Mouse (Mus musculus): Measurements from ENCODE around the gene Mrfap1.

Mrfap1 gene

DNA sequence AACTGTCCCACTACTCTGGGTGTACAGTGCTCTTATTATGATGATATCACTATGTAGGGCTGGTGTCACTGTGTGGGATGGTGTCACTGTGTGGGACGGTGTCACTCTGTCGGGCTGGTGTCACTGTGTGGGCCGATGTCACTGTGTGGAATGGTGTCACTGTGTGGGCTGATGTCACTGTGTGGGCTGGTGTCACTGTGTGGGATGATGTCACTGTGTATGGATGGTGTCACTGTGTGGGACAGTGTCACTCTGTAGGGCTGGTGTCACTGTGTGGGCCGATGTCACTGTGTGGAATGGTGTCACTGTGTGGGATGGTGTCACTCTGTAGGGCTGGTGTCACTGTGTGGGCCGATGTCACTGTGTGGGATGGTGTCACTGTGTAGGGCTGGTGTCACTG lies 10.5 kb downstream of the Mrfap1 start:
- no peak for DNase-seq (ENCODE audit: low read depth, low spot score)

DNA sequence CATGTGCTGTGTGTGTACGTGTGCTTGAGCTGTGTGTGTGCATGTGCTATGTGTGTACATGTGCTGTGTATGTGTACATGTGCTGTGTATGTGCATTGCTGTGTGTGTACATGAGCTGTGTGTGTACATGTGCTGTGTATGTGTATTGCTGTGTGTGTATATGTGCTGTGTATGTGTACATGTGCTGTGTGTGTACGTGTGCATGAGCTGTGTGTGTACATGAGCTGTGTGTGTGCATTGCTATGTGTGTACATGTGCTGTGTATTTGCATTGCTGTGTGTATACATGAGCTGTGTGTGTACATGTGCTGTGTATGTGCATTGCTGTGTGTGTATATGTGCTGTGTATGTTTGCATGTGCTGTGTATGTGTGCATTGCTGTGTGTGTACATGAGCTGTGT lies 17.1 kb downstream of the Mrfap1 start:
- no peak for DNase-seq (ENCODE audit: low read depth, low spot score)

DNA sequence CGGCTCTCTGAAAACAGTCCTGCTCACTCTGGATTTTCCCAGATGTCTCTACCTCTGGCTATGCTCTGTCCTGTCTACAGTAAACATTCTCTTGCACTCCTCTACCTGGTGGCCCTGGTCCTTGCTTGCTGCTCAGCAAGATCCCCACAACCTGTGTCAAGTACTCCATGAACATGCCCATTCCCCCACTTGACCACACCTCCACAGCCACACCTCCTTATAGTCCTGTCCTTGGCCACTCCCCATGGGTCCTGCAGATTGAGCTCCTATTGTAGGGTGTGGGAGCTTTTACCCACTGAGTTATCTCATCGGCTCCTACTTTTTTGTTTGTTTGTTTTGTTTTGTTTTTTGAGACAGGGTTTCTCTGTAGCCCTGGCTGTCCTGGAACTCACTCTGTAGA lies 17.7 kb downstream of the Mrfap1 start:
- DNase-seq (ENCODE audit: low read depth, low spot score) = no peak

DNA sequence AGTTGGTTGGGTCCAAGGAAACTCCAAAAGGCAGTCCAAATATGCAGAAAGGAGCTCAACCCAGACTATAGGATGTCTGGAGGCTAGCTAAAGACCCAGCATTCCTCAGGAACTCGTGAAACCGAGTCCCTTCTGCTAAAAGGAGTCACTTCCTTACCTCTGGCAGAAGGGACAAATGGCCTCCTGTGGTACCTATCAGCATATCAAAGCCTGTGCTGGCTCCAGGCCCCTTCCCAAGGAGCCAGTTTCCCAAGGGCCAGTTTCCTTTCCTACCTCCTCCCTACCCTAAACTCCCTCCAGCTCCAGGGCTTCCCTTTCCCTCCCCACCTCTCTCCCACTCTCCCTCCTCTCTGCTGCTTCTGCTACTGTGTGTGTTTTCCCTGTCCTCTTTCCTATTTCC lies 19.4 kb downstream of the Mrfap1 start:
- no peak for DNase-seq (ENCODE audit: low read depth, low spot score)

DNA sequence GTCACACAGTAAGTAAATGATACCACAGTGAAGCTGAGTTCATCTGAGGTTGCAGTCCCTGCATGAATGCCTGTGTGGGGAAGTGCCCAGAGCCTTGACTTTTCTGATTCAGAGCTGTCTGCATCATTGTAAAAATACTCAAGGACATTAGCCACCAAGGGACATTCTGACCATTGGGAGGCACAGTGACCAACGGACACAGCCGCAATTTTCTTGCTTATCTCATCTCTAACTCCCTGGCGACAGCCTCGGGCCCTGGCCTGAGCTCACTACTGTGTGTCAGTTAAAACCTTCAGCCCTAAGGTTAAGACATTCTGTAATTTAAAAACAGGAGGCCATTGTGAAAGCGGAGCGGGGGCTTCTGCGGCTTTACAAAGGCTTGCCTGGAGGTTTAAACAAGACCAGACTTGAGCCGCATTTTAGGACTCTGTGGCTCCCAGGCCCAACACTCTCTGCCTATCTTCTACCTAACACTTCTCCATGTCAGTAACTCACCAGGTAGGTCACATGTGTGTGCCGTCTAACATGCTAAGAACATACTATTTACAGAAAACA lies 20.5 kb downstream of the Mrfap1 start:
- DNase-seq (ENCODE audit: low read depth, low spot score) = no peak

DNA sequence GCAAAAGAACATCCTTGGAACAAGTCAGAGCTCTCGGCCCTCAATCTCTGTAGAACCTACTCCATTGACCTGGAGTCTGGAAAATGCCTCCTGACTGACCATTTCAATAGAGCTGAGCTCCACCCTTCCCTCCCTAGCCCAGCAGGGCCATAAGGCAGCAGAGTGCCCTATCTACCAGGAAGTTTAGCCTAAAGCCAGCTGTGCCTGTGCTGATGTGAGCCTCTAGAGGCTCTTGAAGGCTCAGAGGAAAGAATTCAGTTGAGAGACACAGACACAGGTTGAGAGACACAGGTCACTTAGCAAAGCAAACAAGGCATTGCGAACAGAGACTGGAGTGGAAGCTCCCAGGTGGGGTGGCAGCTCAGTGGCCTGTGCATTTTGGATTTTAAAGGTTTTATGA lies 21.3 kb downstream of the Mrfap1 start:
- DNase-seq (ENCODE audit: low read depth, low spot score) = no peak

DNA sequence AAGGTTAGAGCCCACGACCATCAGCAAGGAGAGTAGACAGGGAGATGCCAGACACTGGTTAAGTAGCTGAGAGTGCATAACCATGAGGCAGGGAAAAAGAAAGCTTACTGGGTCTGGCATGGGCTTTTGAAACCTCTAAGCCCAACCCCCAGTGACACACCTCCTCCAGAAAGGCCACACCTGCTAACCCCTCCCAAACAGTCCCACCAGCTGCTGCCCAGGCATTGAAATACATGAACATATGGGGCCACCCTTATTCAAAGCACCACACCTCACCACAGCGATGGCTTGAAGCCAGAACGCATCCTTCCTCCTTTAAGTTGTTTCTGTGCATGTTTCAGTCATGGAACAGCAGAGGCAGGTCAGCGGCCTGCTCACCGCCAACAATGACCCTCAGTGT lies 24.0 kb downstream of the Mrfap1 start:
- no peak for DNase-seq (ENCODE audit: low read depth, low spot score)

DNA sequence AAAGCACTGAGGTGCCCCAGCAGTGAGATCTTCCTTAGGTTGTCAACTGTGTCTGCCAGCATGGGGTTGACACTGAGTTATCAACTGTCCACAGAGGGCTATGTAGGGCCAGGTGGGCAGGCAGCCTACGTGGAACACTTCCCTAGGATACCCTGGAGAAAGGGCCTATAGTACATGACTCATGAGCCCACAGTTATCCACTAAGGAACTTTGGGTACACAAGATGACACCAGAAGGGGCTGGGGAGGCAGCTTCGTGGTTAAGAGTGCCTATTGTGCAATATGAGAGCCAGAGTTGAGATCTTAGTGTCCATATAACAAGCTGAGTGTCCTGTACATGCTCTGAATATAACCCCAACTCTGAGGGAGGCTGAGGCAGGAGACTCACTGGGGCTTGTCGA lies 27.0 kb downstream of the Mrfap1 start:
- no peak for DNase-seq (ENCODE audit: low read depth, low spot score)

DNA sequence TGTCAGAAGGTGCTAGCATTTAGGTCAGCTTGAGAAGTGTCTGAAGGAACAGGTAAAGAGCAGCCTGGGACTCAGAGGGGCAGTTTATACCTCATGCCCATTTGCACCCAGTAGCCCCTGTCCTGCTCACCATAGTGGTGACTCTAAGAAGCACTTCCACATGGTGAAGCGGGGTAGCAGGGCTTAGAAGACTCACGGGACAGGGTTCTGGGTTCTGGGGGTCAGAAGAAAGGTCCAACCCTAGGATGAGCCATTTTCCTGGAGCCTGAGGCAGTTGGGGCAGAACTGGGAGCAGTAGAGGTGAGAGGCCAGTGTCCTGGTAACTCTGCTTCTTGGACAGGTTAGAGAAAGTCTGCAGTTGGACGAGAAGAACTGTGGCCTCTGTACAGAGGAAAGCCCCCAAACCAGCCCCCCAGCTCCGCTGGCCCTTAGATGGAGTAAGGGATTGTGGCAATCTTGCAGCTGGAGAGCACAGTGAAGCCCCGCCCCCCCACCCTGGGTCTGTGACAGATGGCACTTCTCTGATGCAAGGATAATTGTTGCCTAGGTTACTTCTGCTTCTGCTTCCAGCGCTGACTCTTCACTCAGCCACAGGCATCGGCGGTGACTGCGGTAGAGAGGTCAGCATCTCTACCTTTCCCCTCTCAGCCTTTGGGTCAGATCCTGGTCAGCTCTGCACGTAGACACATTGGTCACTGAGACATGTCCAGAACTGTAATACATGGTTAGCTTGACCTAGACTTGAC lies 29.4 kb downstream of the Mrfap1 start:
- DNase-seq (ENCODE audit: low read depth, low spot score) = no peak

DNA sequence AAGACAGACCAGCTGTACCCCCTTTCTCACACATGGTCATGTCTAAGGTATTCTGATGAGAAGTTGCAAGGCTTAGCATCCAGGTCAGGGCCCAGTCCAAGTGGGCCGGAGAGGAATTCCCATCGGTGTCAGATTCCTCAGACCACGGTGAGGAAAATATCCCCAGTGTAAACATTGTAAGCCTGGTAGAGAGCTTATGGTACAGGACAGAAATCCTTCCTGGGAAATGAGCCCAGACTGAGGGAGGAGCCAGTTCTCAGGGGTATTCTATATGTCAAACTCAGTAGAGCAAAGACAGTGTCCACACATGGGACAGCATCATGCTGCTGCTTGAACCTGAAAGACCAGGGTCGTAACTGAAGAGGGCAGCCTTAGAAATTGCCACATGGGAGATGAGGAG lies 36.7 kb downstream of the Mrfap1 start:
- DNase-seq (ENCODE audit: low read depth, low spot score) = no peak

DNA sequence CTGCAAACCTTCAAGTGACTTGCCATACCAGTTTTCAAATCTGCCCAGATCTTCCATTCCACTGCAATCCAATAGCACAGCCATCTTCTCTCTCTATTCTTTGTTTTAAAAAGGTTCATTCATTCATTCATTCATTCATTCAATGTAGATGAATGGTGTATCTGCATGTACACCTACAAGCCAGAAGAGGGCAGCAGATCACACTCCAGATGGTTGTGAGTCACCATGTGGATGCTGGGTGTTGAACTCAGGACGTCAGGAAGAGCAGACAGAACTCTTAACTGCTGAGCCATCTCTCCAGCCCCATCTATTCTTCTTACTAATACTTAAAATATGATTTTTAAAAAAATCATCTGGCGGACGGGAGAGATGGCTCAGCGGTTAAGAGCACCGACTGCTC lies 39.5 kb downstream of the Mrfap1 start:
- DNase-seq (ENCODE audit: low read depth, low spot score) = no peak

DNA sequence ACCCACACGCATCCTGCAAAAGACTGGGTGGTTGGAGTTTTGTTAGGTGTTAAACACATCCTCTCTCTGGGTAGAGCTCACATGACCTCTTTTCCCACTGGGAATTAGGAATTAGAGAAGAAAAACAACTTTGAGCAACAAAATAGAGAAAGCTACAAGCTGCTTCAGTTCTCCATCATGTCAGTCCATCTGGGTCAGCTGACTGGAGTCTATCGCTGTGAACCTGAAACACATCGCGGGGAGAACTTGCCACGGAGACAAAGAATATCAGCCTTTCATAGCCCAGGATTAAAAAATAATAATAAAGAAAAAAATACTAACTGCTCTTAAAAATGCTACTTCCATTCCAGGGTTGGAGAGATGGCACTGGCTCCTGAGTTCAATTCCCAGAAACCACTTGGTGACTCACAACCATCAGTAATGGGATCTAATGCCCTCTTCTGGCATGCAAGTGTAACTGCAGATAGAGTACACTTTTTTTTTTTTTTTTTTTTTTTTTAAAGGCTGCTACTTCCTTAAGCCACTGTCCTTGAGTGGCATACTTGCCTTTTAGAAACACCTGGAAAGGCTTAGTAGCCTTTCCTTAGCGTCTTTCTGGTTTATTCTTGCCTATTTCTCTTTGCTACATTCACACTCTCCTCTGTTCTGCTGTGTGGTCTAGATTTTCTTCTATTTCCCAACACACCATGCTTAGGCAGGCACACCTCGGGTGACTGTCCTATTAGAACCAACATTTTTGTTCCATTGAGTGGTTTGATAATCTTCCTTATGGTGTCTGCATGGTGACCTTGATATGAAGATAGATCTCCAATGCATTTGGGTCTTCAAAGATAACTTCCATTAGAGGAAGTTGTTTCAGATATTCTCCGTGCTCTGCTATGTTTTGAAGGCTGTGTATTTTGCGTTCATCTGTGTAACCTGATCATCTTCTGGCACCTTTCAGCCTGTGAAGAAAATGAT lies 46.2 kb downstream of the Mrfap1 start:
- no peak for DNase-seq (ENCODE audit: low read depth, low spot score)

DNA sequence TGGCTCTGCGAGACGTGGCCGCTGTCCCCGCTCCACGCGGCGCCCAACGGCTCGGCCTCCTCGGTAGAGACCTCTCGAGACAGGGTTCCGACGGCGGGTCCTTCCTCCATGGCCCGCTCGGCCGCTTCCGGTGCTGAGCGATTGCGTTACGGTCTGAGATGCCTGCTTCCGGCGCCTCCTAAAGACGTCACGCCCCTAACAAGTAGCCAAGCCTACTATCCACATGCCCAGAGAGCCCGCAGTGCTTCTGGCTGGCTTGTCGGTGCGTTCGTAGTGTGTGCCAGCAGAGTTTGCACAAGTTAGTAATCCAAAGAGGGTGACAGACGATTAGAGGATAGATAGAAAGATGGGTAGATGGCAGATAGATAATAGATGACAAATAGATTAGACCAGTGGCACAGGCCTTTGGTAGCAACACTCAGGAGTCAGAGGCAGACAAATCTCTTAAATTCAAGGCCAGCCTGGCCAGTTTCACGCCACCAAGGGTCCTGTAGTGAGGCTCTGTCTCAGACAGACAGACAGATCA lies 48.0 kb downstream of the Mrfap1 start, which contains the start of gene Bloc1s4:
Gene Bloc1s4 (minus strand): TSS at position 115 of the 526 bp plus-strand sequence.
- peak; percentile 85 for DNase-seq (ENCODE audit: low read depth, low spot score)

DNA sequence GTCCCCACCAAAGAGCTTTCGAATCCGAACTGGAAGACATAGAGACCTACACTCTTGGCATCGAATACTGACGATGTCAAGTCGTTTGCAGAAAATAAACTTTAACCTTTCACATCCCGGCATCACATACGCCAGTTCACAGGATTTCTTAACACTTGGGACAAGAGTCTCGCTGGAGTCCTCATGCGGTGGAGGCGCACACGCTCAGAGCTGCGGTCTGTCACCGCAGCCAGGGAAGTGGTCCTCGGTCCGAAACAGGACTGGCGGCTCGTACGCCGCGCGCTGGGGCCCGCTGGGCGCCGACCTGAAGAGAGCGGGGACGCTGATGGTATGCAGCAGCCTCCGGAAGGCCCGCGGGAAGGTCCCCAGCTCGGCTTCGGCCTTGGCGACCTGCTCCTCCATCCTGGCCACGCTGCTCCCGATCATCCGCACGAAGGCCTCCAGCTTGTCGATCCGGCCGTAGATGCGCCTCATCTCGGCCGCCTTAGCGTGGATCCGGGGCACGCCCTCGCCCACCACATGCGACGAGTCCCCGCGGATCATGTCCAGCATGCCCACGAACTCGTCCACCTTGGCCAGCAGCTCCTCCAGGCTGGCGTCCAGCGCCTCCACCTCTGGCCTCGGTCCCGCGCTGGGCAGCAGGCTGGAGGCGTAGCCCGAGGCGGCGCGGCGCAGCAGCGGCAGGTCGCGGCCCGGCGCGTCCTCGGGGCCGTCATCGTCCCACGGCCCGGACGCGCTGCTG lies 48.6 kb downstream of the Mrfap1 start:
- no peak for DNase-seq (ENCODE audit: low read depth, low spot score)

DNA sequence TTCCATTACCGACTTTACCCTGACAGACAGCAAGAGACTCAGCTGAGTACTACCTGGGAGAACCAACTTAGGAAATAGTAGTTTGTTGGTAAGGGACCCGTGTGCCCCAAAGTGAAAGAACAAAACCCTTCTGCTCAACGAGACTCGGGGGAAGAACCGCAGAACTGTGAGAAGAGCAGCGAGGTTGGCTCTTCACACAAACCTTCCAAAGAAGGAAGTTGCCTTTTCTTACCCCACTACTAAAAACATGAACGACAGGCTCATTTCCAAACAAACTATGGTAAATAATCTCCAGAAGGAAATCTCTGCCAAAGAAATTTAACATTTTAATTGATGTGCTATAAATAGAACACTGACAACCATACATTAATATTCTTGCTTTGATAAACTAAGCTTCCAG lies 49.5 kb downstream of the Mrfap1 start:
- DNase-seq (ENCODE audit: low read depth, low spot score) = no peak
